In the genomic region with DNA sequence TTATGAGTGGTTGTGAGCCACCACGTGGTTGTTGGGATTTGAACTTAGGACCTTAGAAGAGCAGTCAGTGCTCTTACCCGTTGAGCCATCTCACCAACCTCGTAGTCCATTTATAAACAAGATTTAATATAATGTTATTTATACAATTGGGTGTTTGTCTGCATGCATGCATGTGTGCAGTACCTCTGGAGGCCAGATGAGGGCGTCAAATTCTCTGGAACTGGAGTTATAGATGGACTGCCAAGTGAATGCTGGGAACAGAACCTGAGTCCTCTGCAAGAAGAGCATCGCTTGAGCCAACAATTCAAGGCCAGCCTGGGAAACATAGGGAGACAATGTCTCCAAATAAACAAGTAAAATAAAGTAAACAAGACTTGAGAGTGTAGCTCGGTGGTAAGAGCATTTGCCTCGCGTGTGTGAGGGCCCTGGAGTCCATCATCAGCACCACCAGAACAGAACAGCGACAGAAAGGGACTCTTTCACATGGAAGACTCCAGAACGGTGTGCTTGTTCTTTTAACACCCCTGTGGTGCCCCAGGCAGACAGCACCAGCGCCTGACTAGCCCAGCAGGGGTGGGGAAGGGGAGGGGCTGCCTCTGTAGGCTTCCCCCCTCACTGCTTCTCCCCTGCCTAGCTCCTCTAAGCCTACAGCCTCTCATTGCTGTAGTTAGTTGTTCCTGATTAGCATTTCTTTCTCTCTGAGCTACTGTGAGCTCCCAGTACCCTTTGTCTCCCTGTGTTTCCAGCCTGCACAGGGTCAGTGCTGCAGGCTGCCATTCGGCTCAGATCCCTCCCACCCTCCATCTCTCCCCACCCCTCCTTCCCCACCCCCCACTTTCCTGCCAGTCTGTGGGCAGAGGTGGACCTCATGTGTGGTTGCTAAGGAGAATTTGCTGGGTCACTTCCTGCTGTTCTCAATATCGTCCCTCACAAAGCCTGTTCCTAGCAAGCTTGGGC, we compare ENCODE assay signal across 8 mouse cellular contexts. TPM values are rescaled to one million over a fixed set of nuclear protein-coding genes. Genes with fewer than 3 reads are reported as not detected.
DNase-seq lines count a peak whose midpoint lies in the region; ATAC-seq and TF ChIP-seq lines count a peak whose summit lies in the region.

No protein-coding gene starts in this region.

- no peaks in the 10 kb centered on the region for H3K9me3 ChIP-seq in heart, embryonic 14.5 days (ENCODE audit: control insufficient read depth, low read length)
- no peaks in the 10 kb centered on the region for H3K9me3 ChIP-seq in G1E (replicated peaks)
- no peaks in the 10 kb centered on the region for H3K9me3 ChIP-seq in embryonic facial prominence, embryonic 11.5 days (replicated peaks; ENCODE audit: control insufficient read depth, low read length)
- H3K9me3 ChIP-seq in intestine, embryonic 15.5 days: no peaks in the 10 kb centered on the region
- H3K9me3 ChIP-seq in stomach, embryonic 15.5 days: no peaks in the 10 kb centered on the region

- no peak overlapping the region for H3K27ac ChIP-seq in heart, embryonic 14.5 days (replicated peaks in 1 of 2; ENCODE audit: control insufficient read depth in 1 of 2, insufficient read depth in 1 of 2, low read depth in 2 of 2, low read length in 2 of 2)
- peak overlapping the region; percentile 28; the same call in 1 of the 2 replicates for H3K27ac ChIP-seq in embryonic facial prominence, embryonic 11.5 days (replicated peaks; ENCODE audit: low read depth, low read length)
- no peak overlapping the region for H3K27ac ChIP-seq in intestine, embryonic 15.5 days
- peak overlapping the region; percentile 76 for H3K27ac ChIP-seq in stomach, embryonic 15.5 days

- no peaks in the 10 kb centered on the region for H3K36me3 ChIP-seq in heart, embryonic 14.5 days (ENCODE audit: control insufficient read depth, insufficient read depth, low read length)
- no peaks in the 10 kb centered on the region for H3K36me3 ChIP-seq in G1E (replicated peaks)
- no peaks in the 10 kb centered on the region for H3K36me3 ChIP-seq in embryonic facial prominence, embryonic 11.5 days (replicated peaks; ENCODE audit: control insufficient read depth, insufficient read depth, low read depth, low read length)
- no peaks in the 10 kb centered on the region for H3K36me3 ChIP-seq in intestine, embryonic 15.5 days
- no peaks in the 10 kb centered on the region for H3K36me3 ChIP-seq in stomach, embryonic 15.5 days

- H3K27me3 ChIP-seq in heart, embryonic 14.5 days (ENCODE audit: control insufficient read depth, insufficient read depth, low read length): no peaks in the 10 kb centered on the region
- peaks cover 4% of the 10 kb centered on the region; the same call in 1 of the 2 replicates for H3K27me3 ChIP-seq in G1E (ENCODE audit: insufficient read depth, low read length)
- no peaks in the 10 kb centered on the region for H3K27me3 ChIP-seq in embryonic facial prominence, embryonic 11.5 days (ENCODE audit: control insufficient read depth, insufficient read depth, low read length)
- no peaks in the 10 kb centered on the region for H3K27me3 ChIP-seq in intestine, embryonic 15.5 days (replicated peaks)
- H3K27me3 ChIP-seq in stomach, embryonic 15.5 days (replicated peaks): no peaks in the 10 kb centered on the region

- H3K4me3 ChIP-seq in heart, embryonic 14.5 days (ENCODE audit: control insufficient read depth in 1 of 2, insufficient read depth in 1 of 2, low read depth in 1 of 2, low read length in 2 of 2): no peak overlapping the region
- H3K4me3 ChIP-seq in G1E (ENCODE audit: low read depth, low read length): peak overlapping the region; percentile 56; the same call in 1 of the 2 replicates
- H3K4me3 ChIP-seq in embryonic facial prominence, embryonic 11.5 days (ENCODE audit: low read depth, low read length): no peak overlapping the region
- no peak overlapping the region for H3K4me3 ChIP-seq in intestine, embryonic 15.5 days (replicated peaks)
- no peak overlapping the region for H3K4me3 ChIP-seq in stomach, embryonic 15.5 days (replicated peaks)

- peaks cover 0 to 5% of the 10 kb centered on the region in 2 experiments; a peak in 2 of 4 replicates for H3K4me1 ChIP-seq in heart, embryonic 14.5 days (ENCODE audit: control insufficient read depth in 2 of 2, insufficient read depth in 2 of 2, low read length in 2 of 2)
- H3K4me1 ChIP-seq in G1E (ENCODE audit: insufficient read depth, low read depth, low read length): peaks cover 56% of the 10 kb centered on the region
- no peaks in the 10 kb centered on the region for H3K4me1 ChIP-seq in embryonic facial prominence, embryonic 11.5 days (ENCODE audit: control insufficient read depth, insufficient read depth, low read length)
- peaks cover 5% of the 10 kb centered on the region for H3K4me1 ChIP-seq in intestine, embryonic 15.5 days (replicated peaks)
- H3K4me1 ChIP-seq in stomach, embryonic 15.5 days: 0 out of 2 replicates have a peak, but pooled peaks cover 3% of the 10 kb centered on the region

- peak; percentile 32 for TF ChIP-seq CTCF in G1E (IDR thresholded peaks at IDR 0.05; ENCODE audit: low read depth, low read length)

- ATAC-seq in heart, embryonic 14.5 days (ENCODE audit: insufficient number of reproducible peaks, insufficient read depth, low FRiP score, low read depth): no peak
- peak; percentile 83 for ATAC-seq in G1E (ENCODE audit: extremely low read depth, insufficient number of reproducible peaks, low FRiP score, poor library complexity, severe bottlenecking)
- peak; percentile 93 for ATAC-seq in embryonic facial prominence, embryonic 11.5 days (replicated peaks; ENCODE audit: insufficient number of reproducible peaks, low FRiP score, low TSS enrichment, low read depth)
- peak; percentile 71 for ATAC-seq in intestine, embryonic 15.5 days
- ATAC-seq in megakaryocyte, adult 5-6 weeks (ENCODE audit: poor library complexity, severe bottlenecking): peak; percentile 89
- ATAC-seq in stomach, embryonic 15.5 days (ENCODE audit: insufficient read depth, low FRiP score, low read depth): peak; percentile 48; the same call in 1 of the 2 replicates

- 23% methylated on average over 13 of the region's 13 CpGs for WGBS in heart, embryonic 14.5 days
- 19% methylated on average over 13 of the region's 13 CpGs for WGBS in embryonic facial prominence, embryonic 11.5 days
- 20% methylated on average over 13 of the region's 13 CpGs for WGBS in intestine, embryonic 15.5 days
- 20% methylated on average over 13 of the region's 13 CpGs for WGBS in stomach, embryonic 15.5 days

- no peak overlapping the region for H3K9ac ChIP-seq in heart, embryonic 14.5 days (ENCODE audit: low read length)
- H3K9ac ChIP-seq in embryonic facial prominence, embryonic 11.5 days (replicated peaks; ENCODE audit: low read length): no peak overlapping the region
- H3K9ac ChIP-seq in intestine, embryonic 15.5 days: no peak overlapping the region
- no peak overlapping the region for H3K9ac ChIP-seq in stomach, embryonic 15.5 days

- peak overlapping the region; percentile 6; the same call in 1 of the 2 replicates for H3K4me2 ChIP-seq in heart, embryonic 14.5 days (ENCODE audit: low read length)
- H3K4me2 ChIP-seq in embryonic facial prominence, embryonic 11.5 days (ENCODE audit: low read depth, low read length): no peak overlapping the region
- no peak overlapping the region for H3K4me2 ChIP-seq in intestine, embryonic 15.5 days (replicated peaks)
- peak overlapping the region; percentile 16 for H3K4me2 ChIP-seq in stomach, embryonic 15.5 days

- DNase-seq in heart, adult 9 months (ENCODE audit: low spot score in 2 of 2): no peak
- peak; percentile 55 for DNase-seq in G1E (ENCODE audit: low spot score)
- DNase-seq in embryonic facial prominence, embryonic 11.5 days (ENCODE audit: low spot score): peak; percentile 74
- DNase-seq in gastrocnemius, postnatal 25 days: no peak

RNA-seq across cellular contexts. Expression of a gene that starts 8.3 kb away (rescaled TPM):
- polyA plus RNA-seq in heart, embryonic 14.5 days (2014; fragmentation: Nextera tagmentation; extraction: Ambion mirVana): 0.14 and 0.19 TPM in 2 replicates
- total RNA-seq in G1E (2014; fragmentation: Nextera tagmentation) (not detected in 2 replicates), G1E (2017) (0.06 and 0.16 TPM in 2 replicates)
- polyA plus RNA-seq in G1E (2012): 0.05 TPM in 1 of 2 replicates, not detected in the other
- polyA plus RNA-seq in embryonic facial prominence, embryonic 11.5 days (2014; fragmentation: Nextera tagmentation; extraction: Ambion mirVana): not detected in 2 replicates
- 0.08 and 0.14 TPM in 2 replicates for polyA plus RNA-seq in intestine, embryonic 15.5 days (2015; fragmentation: Nextera tagmentation; extraction: Ambion mirVana)
- 0.09 and 0.11 TPM in 2 replicates for total RNA-seq in megakaryocyte, adult 5-6 weeks (2015)
- total RNA-seq in megakaryocyte, adult 5-6 weeks (2017): 0.55 and 0.61 TPM in 2 replicates
- polyA plus RNA-seq in stomach, embryonic 15.5 days (2015; fragmentation: Nextera tagmentation; extraction: Ambion mirVana): 0.12 and 0.14 TPM in 2 replicates
- under 1 TPM; 0.33 to 0.96 TPM for total RNA-seq in gastrocnemius, postnatal 25 days (2021)

Comparison
In these comparisons a context has a peak if more than half of its experiments do, and no peak if none do; other contexts are left out.
1. H3K27ac ChIP-seq: peak in embryonic facial prominence, embryonic 11.5 days (single experiment) and stomach, embryonic 15.5 days (single experiment); none in heart, embryonic 14.5 days (0 of 2) and intestine, embryonic 15.5 days (single experiment).
2. H3K4me2 ChIP-seq: peak in heart, embryonic 14.5 days (single experiment) and stomach, embryonic 15.5 days (single experiment); none in embryonic facial prominence, embryonic 11.5 days (single experiment) and intestine, embryonic 15.5 days (single experiment).
3. DNase-seq: peak in G1E (single experiment) and embryonic facial prominence, embryonic 11.5 days (single experiment); none in heart, adult 9 months (0 of 2) and gastrocnemius, postnatal 25 days (single experiment).